Mouse (Mus musculus) heart, embryonic 15.5 days (tissue): ENCODE results near the gene Tgfbr3l. TPM values are rescaled to one million over a fixed set of nuclear protein-coding genes. Genes with fewer than 3 reads are reported as not detected.
A peak's percentile ranks its signal among the peaks of the same experiment; 100 is the strongest.
"Not testable (repeated sequence)": the region's sequence is repeated elsewhere in the genome, so short reads cannot be mapped to it uniquely, and the experiment has no call there.

Experiments
- ATAC-seq: fragments of 200-750 bp; cut with Nextera tagmentation; replicated peaks from 2 replicates; pipeline ENCODE4 v1.8.0; 2017; ENCODE audit warnings: low read depth, moderate TSS enrichment; ENCODE audit not compliant: insufficient number of reproducible peaks, insufficient read depth, low FRiP score
- H3K27ac ChIP-seq: fragments of 300-500 bp; sonication (generic); 2 replicates; pipeline ENCODE4 v1.5.1; 2015; ENCODE audit warnings: mild to moderate bottlenecking, inconsistent platforms
- H3K27me3 ChIP-seq: fragments of 300-500 bp; sonication (generic); 2 replicates; pipeline ENCODE4 v1.6.1; 2015; ENCODE audit warnings: inconsistent platforms
- H3K36me3 ChIP-seq: fragments of 300-500 bp; sonication (generic); 2 replicates; pipeline ENCODE4 v1.6.1; 2015; ENCODE audit warnings: mild to moderate bottlenecking, inconsistent platforms
- H3K4me1 ChIP-seq: fragments of 300-500 bp; sonication (generic); replicated peaks from 2 replicates; pipeline ENCODE4 v1.6.1; 2015; ENCODE audit warnings: inconsistent platforms
- H3K4me2 ChIP-seq: fragments of 300-500 bp; sonication (generic); 2 replicates; pipeline ENCODE4 v1.6.1; 2015; ENCODE audit warnings: inconsistent platforms, mild to moderate bottlenecking, moderate library complexity
- H3K4me3 ChIP-seq: fragments of 300-500 bp; sonication (generic); 2 replicates; pipeline ENCODE4 v1.5.1; 2015; ENCODE audit warnings: mild to moderate bottlenecking, inconsistent platforms
- H3K9ac ChIP-seq: fragments of 300-500 bp; sonication (generic); 2 replicates; pipeline ENCODE4 v1.6.1; 2015; ENCODE audit warnings: mild to moderate bottlenecking, inconsistent platforms
- H3K9me3 ChIP-seq: fragments of 300-500 bp; sonication (generic); replicated peaks from 2 replicates; pipeline ENCODE4 v1.6.1; 2016; ENCODE audit warnings: inconsistent platforms
- WGBS: fragments of 180-500 bp; shearing (Covaris S2); methylation state at CpG from one replicate; pipeline ENCODE4 v1.1.7; 2015; ENCODE audit warnings: mixed read lengths; 5-methylcytosine and 5-hydroxymethylcytosine counted together
- polyA plus RNA-seq: library from polyadenylated mRNA; unstranded; fragments of >200 nt; fragmentation: Nextera tagmentation; extraction: Ambion mirVana; gene quantifications from 2 replicates; pipeline ENCODE4 v1.2.1, GENCODE M21; 2015

The Tgfbr3l gene
- polyA plus RNA-seq, 1 experiment from 2014 or later, result 3.3 TPM

GRCm38 (mm10) chr8:4255471-4255870 is 7.5 kb downstream of the Tgfbr3l start:
- H3K27me3 ChIP-seq, H3K4me2 ChIP-seq, H3K27ac ChIP-seq, ATAC-seq, H3K9me3 ChIP-seq, H3K4me3 ChIP-seq, H3K9ac ChIP-seq: not testable (repeated sequence)
- peaks cover 28% of the 10 kb centered on the region for H3K36me3 ChIP-seq
- H3K4me1 ChIP-seq, result peaks cover 45% of the 10 kb centered on the region
- WGBS, result 82% methylated on average over 7 of the region's 7 CpGs

DNA sequence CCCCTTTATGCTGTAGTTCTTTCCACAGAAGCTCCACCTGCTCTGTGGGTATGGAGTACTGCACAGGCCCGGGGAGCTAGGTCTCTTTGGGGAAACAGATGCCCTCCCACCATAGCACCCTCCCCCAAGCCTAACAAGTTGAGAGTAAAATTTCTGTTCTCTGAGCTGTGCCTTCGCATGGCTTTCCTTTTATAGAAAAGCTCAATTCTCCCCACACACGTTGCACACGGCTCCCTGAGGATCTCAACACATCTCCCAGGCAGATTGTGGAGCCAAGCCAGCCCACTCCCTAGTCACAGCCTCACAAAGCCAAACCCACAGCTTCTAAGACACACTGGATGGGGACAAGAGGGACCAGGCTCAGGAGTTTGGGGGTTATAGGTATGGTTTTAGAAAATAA is 8.9 kb downstream of the Tgfbr3l start:
- Histone ChIP-seq H3K4me3 (no peak overlapping the region), H3K4me1 (peaks cover 42% of the 10 kb centered on the region), H3K9ac (no peak overlapping the region), H3K9me3 (no peaks in the 10 kb centered on the region), H3K4me2 (no peak overlapping the region), H3K27me3 (no peaks in the 10 kb centered on the region), H3K36me3 (peaks cover 42% of the 10 kb centered on the region), H3K27ac (0 out of 2 replicates have a peak overlapping the region, but pooled peaks have one; percentile 2)
- WGBS, result 39% methylated on average over 4 of the region's 4 CpGs
- no peak for ATAC-seq

GRCm38 (mm10) chr8:4257350-4257749 is 9.3 kb downstream of the Tgfbr3l start:
- Histone ChIP-seq H3K27ac (no peak overlapping the region), H3K4me2 (peak overlapping the region; percentile 96; the same call in 1 of the 2 replicates), H3K36me3 (peaks cover 45% of the 10 kb centered on the region), H3K4me1 (peaks cover 39% of the 10 kb centered on the region), H3K4me3 (no peak overlapping the region), H3K9ac (no peak overlapping the region), H3K9me3 (no peaks in the 10 kb centered on the region), H3K27me3 (no peaks in the 10 kb centered on the region)
- WGBS, result 83% methylated on average over 4 of the region's 4 CpGs
- ATAC-seq, result no peak

DNA sequence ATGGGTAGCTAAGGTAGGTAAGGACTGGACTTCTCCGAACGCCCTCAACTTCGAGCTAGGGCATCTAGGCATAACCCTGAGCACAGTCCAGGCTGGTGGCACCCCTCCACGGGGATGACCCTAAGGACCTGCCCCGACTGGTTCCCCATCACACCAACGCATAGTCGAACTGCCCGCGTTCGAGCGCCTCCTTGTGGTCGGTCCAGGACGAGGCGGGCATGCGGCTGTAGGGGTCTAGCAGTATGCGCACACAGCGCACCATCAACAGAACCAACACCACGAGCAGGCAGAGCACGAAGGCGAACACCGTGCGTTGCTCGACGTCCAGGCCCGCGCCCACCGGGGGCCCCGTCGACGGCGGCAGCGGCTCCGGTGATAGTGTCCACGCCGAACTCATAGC is 10.2 kb downstream of the Tgfbr3l start:
- H3K4me1 ChIP-seq, result peaks cover 35% of the 10 kb centered on the region

DNA sequence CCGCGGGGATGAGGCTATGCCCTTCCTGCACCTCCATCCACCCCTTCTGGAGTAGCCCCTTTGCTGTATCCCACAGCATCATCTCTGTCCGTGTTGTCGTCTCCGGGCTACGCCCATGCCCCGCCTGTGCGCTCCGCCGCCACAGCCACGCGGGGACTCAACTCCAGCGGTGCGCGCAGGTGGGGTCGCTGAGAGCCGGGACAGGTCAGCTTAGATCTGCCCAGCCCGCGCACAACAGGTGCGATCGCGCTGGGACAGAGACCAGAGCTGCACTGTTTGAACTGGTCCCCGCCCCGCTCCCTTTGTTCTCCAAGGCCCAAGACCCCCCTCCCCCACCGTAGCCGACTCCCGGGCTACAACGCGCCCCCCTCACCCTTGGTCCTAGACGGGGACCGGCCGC is 10.7 kb downstream of the Tgfbr3l start:
- H3K9ac ChIP-seq, result peak overlapping the region; percentile 71
- H3K9me3 ChIP-seq, result no peaks in the 10 kb centered on the region
- H3K4me1 ChIP-seq, result peaks cover 33% of the 10 kb centered on the region
- peak overlapping the region; percentile 79 for H3K4me3 ChIP-seq
- H3K27ac ChIP-seq, result peak overlapping the region; percentile 67
- under 1% methylated on average over 32 of the region's 32 CpGs for WGBS
- peak; percentile 58; the same call in 1 of the 2 replicates for ATAC-seq
- peak overlapping the region; percentile 96 for H3K4me2 ChIP-seq
- no peaks in the 10 kb centered on the region for H3K27me3 ChIP-seq
- H3K36me3 ChIP-seq, result peaks cover 52% of the 10 kb centered on the region

More for the DNA sequence above, 10.2 kb downstream of the Tgfbr3l start:
- 4% methylated on average over 35 of the region's 35 CpGs for WGBS
- H3K9me3 ChIP-seq, result no peaks in the 10 kb centered on the region
- ATAC-seq, result peak; percentile 59
- peak overlapping the region; percentile 67 for H3K27ac ChIP-seq
- peaks cover 48% of the 10 kb centered on the region for H3K36me3 ChIP-seq
- peak overlapping the region; percentile 96 for H3K4me2 ChIP-seq
- H3K27me3 ChIP-seq, result no peaks in the 10 kb centered on the region
- peak overlapping the region; percentile 71 for H3K9ac ChIP-seq
- H3K4me3 ChIP-seq, result peak overlapping the region; percentile 79

- WGBS, result 8% methylated on average over 33 of the region's 33 CpGs
- Histone ChIP-seq H3K4me2 (peak within 1 kb of the TSS; percentile 96), H3K9me3 (no peaks in the 10 kb centered on the region), H3K4me3 (peak within 1 kb of the TSS; percentile 79), H3K27me3 (no peaks in the 10 kb centered on the region), H3K4me1 (peaks cover 27% of the 10 kb centered on the region), H3K36me3 (peaks cover 58% of the 10 kb centered on the region), H3K27ac (peak within 1 kb of the TSS; percentile 67), H3K9ac (peak within 1 kb of the TSS; percentile 71)
- ATAC-seq, result peak; percentile 93
Observed at GRCm38 (mm10) chr8:4259125-4259804, 11.3 kb downstream of the Tgfbr3l start, which contains the start of gene Ctxn1. Ctxn1 (minus strand) TSS chr8:4259274.

- H3K4me2 ChIP-seq, result no peak overlapping the region
- ATAC-seq, result no peak
- no peaks in the 10 kb centered on the region for H3K9me3 ChIP-seq
- peak overlapping the region; percentile 59 for H3K27ac ChIP-seq
- peaks cover 27% of the 10 kb centered on the region for H3K4me1 ChIP-seq
- H3K4me3 ChIP-seq, result no peak overlapping the region
- H3K27me3 ChIP-seq, result no peaks in the 10 kb centered on the region
- no peak overlapping the region for H3K9ac ChIP-seq
- whole genome bisulfite sequencing, result 85% methylated on average over 4 of the region's 4 CpGs
- H3K36me3 ChIP-seq, result peaks cover 62% of the 10 kb centered on the region
Observed at GRCm38 (mm10) chr8:4259805-4260170, 11.8 kb downstream of the Tgfbr3l start.

DNA sequence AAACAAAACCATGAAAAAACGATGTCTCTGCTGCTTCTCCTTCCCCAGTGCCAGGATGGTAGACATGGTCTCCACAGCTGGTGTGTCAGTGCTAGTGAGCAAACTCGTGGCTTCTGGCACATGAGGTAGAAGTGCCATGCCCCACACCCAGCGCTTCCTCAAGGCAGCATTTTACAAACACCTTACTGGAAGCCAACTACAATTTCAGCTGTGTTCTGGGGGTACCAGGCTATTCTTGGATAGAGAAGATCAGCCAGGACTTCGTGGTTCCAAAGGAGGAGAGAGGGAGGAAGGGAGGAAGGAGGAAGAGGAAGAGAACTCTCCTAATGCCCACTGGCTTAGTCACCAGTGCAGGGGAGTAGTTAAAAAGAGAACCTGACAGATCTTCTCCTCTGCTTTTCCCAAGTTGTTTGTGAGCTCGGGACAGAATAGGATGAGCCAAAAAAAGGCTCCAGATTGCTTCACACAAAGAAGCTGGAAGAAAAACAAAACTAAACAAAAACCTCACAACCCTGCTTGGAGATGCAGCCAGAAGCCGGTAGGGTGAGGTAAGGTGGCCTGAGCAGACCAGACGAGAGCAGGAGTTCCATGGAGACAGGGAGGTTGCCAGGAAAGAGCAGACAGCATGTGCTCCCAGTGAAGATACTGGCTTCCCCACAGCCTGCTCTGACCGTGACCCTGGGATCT is 15.2 kb downstream of the Tgfbr3l start:
- no peak for ATAC-seq
- H3K4me2 ChIP-seq, result no peak overlapping the region
- no peak overlapping the region for H3K27ac ChIP-seq
- H3K4me3 ChIP-seq, result no peak overlapping the region
- H3K36me3 ChIP-seq, result peaks cover 81% of the 10 kb centered on the region
- no peaks in the 10 kb centered on the region for H3K9me3 ChIP-seq
- 80% methylated on average over 8 of the region's 8 CpGs for WGBS
- H3K9ac ChIP-seq, result no peak overlapping the region
- peaks cover 13% of the 10 kb centered on the region for H3K4me1 ChIP-seq
- no peaks in the 10 kb centered on the region for H3K27me3 ChIP-seq

GRCm38 (mm10) chr8:4265160-4265914 is 17.3 kb downstream of the Tgfbr3l start:
- no peaks in the 10 kb centered on the region for H3K27me3 ChIP-seq
- no peaks in the 10 kb centered on the region for H3K4me1 ChIP-seq
- H3K9ac ChIP-seq, result no peak overlapping the region
- H3K9me3 ChIP-seq, result no peaks in the 10 kb centered on the region
- 90% methylated on average over 15 of the region's 15 CpGs for WGBS
- H3K4me2 ChIP-seq, result no peak overlapping the region
- no peak overlapping the region for H3K27ac ChIP-seq
- ATAC-seq, result no peak
- H3K4me3 ChIP-seq, result no peak overlapping the region
- H3K36me3 ChIP-seq, result peaks cover 92% of the 10 kb centered on the region

- 79% methylated on average over 15 of the region's 15 CpGs for WGBS
- no peak; the same call in 1 of the 2 replicates for ATAC-seq
- Histone ChIP-seq H3K4me2 (no peak overlapping the region), H3K4me1 (no peaks in the 10 kb centered on the region), H3K27me3 (no peaks in the 10 kb centered on the region), H3K4me3 (no peak overlapping the region), H3K9ac (no peak overlapping the region), H3K27ac (no peak overlapping the region), H3K36me3 (peaks cover 91% of the 10 kb centered on the region), H3K9me3 (no peaks in the 10 kb centered on the region)
Observed at GRCm38 (mm10) chr8:4267627-4268026, 19.6 kb downstream of the Tgfbr3l start.

- Histone ChIP-seq H3K27ac (no peak overlapping the region), H3K9me3 (no peaks in the 10 kb centered on the region), H3K9ac (no peak overlapping the region), H3K27me3 (no peaks in the 10 kb centered on the region), H3K4me1 (peaks cover 3% of the 10 kb centered on the region), H3K4me3 (no peak overlapping the region), H3K4me2 (no peak overlapping the region), H3K36me3 (peaks cover 91% of the 10 kb centered on the region)
- 88% methylated on average over 6 of the region's 6 CpGs for WGBS
- ATAC-seq, result no peak
Observed at GRCm38 (mm10) chr8:4269609-4270008, 21.6 kb downstream of the Tgfbr3l start.
